Mouse (Mus musculus): ENCODE data around the gene Stpg4. TPM values are rescaled to one million over a fixed set of nuclear protein-coding genes. Genes with fewer than 3 reads are reported as not detected.

Gene Stpg4
- total RNA-seq, 2 experiments from 2014 or later = not detected

- peak; percentile 55 for DNase-seq
Observed at GRCm38 (mm10) chr17:87378354-87379159, 49.0 kb downstream of the Stpg4 start.

GRCm38 (mm10) chr17:87377536-87377935, 50.0 kb downstream of the Stpg4 start:
- DNase-seq = peak; percentile 45 to 47

- DNase-seq = no peak
Observed at GRCm38 (mm10) chr17:87376831-87377471, 50.6 kb downstream of the Stpg4 start.

- no peak for DNase-seq
Observed at GRCm38 (mm10) chr17:87375941-87376511, 51.5 kb downstream of the Stpg4 start.

GRCm38 (mm10) chr17:87373327-87373726, 54.2 kb downstream of the Stpg4 start:
- DNase-seq = no peak

GRCm38 (mm10) chr17:87372189-87372588, 55.4 kb downstream of the Stpg4 start:
- DNase-seq = peak in 1 of 2 experiments; percentile 35

GRCm38 (mm10) chr17:87369270-87369759, 58.2 kb downstream of the Stpg4 start:
- DNase-seq = peak; percentile 64 to 65

- DNase-seq = no peak
Observed at GRCm38 (mm10) chr17:87368481-87368880, 59.1 kb downstream of the Stpg4 start.

- DNase-seq = peak; percentile 45 to 58
Observed at GRCm38 (mm10) chr17:87367640-87368039, 59.9 kb downstream of the Stpg4 start.

- DNase-seq = no peak
Observed at GRCm38 (mm10) chr17:87367228-87367627, 60.3 kb downstream of the Stpg4 start.

GRCm38 (mm10) chr17:87366520-87366919, 61.0 kb downstream of the Stpg4 start:
- no peak for DNase-seq

GRCm38 (mm10) chr17:87365268-87365667, 62.3 kb downstream of the Stpg4 start:
- no peak for DNase-seq

- DNase-seq = no peak
Observed at GRCm38 (mm10) chr17:87364108-87364507, 63.4 kb downstream of the Stpg4 start.

GRCm38 (mm10) chr17:87361132-87361531, 66.4 kb downstream of the Stpg4 start:
- no peak for DNase-seq

GRCm38 (mm10) chr17:87357506-87357905, 70.0 kb downstream of the Stpg4 start:
- DNase-seq = no peak

- no peak for DNase-seq
Observed at GRCm38 (mm10) chr17:87356261-87356660, 71.3 kb downstream of the Stpg4 start.

GRCm38 (mm10) chr17:87355456-87355855, 72.1 kb downstream of the Stpg4 start:
- no peak for DNase-seq

GRCm38 (mm10) chr17:87353745-87354320, 73.7 kb downstream of the Stpg4 start:
- no peak for DNase-seq

- DNase-seq = no peak
Observed at GRCm38 (mm10) chr17:87352898-87353225, 74.7 kb downstream of the Stpg4 start.

GRCm38 (mm10) chr17:87352106-87352897, 75.2 kb downstream of the Stpg4 start:
- DNase-seq = no peak

GRCm38 (mm10) chr17:87351241-87352105, 76.1 kb downstream of the Stpg4 start:
- DNase-seq = no peak

Measured in layer of hippocampus, postnatal 36 days (tissue).